17 mouse cellular contexts compared by ENCODE assay signal in genomic region chr12:102223404-102223803, GRCm38 (mm10). TPM values are rescaled to one million over a fixed set of nuclear protein-coding genes. Genes with fewer than 3 reads are reported as not detected.
DNase-seq lines count a peak whose midpoint lies in the region; ATAC-seq and TF ChIP-seq lines count a peak whose summit lies in the region.
"Had no signal": no experiment of that assay in that cellular context is flagged by ENCODE, and none has a peak within 500 bp of the region (broad histone marks: within the 10 kb centered on the region; RNA-seq: fewer than 3 reads in every experiment).

No protein-coding gene starts in this region.

- WGBS in hindbrain, embryonic 12.5 days = 95% methylated on average over 6 of the region's 6 CpGs
- WGBS in hindbrain, postnatal 0 days = 74% methylated on average over 6 of the region's 6 CpGs

- no peaks in the 10 kb centered on the region for H3K4me1 ChIP-seq in hindbrain, embryonic 12.5 days
- no peaks in the 10 kb centered on the region for H3K4me1 ChIP-seq in hindbrain, postnatal 0 days (ENCODE audit: insufficient read depth, low read length)
- H3K4me1 ChIP-seq: forebrain, embryonic 13.5 days; hindbrain, embryonic 13.5 days; liver, embryonic 13.5 days; midbrain, embryonic 10.5 days had no signal

- no peak overlapping the region for H3K4me2 ChIP-seq in hindbrain, embryonic 12.5 days (replicated peaks)
- no peak overlapping the region for H3K4me2 ChIP-seq in hindbrain, postnatal 0 days (ENCODE audit: low read depth, low read length)
- H3K4me2 ChIP-seq: forebrain, embryonic 13.5 days; heart, embryonic 13.5 days; hindbrain, embryonic 13.5 days; liver, embryonic 13.5 days had no signal

- no peak overlapping the region for H3K27ac ChIP-seq in hindbrain, embryonic 12.5 days
- H3K27ac ChIP-seq in hindbrain, postnatal 0 days = no peak overlapping the region
- H3K27ac ChIP-seq: forebrain, embryonic 13.5 days; heart, embryonic 13.5 days; hindbrain, embryonic 13.5 days; liver, embryonic 13.5 days; midbrain, embryonic 10.5 days; stomach, postnatal 0 days had no signal

- H3K36me3 ChIP-seq in hindbrain, embryonic 12.5 days = no peaks in the 10 kb centered on the region
- H3K36me3 ChIP-seq in hindbrain, postnatal 0 days (ENCODE audit: insufficient read depth, low read length) = no peaks in the 10 kb centered on the region
- H3K36me3 ChIP-seq: heart, embryonic 13.5 days; hindbrain, embryonic 13.5 days; liver, embryonic 13.5 days; midbrain, embryonic 10.5 days had no signal

- no peak overlapping the region for H3K4me3 ChIP-seq in hindbrain, embryonic 12.5 days
- H3K4me3 ChIP-seq in hindbrain, postnatal 0 days (ENCODE audit: low read length) = no peak overlapping the region
- H3K4me3 ChIP-seq: forebrain, embryonic 13.5 days; heart, embryonic 13.5 days; hindbrain, embryonic 13.5 days; liver, embryonic 13.5 days; midbrain, embryonic 10.5 days had no signal

- intact Hi-C loops in heart, postnatal 25 days (cut with DNase I) = no loop called here

- ATAC-seq in hindbrain, embryonic 12.5 days (ENCODE audit: low FRiP score) = no peak
- ATAC-seq in hindbrain, postnatal 0 days = no peak
- ATAC-seq: forebrain, embryonic 13.5 days; intestine, embryonic 16.5 days had no signal

- no peaks in the 10 kb centered on the region for H3K9me3 ChIP-seq in hindbrain, embryonic 12.5 days (replicated peaks)
- H3K9me3 ChIP-seq in hindbrain, postnatal 0 days (ENCODE audit: low read length) = no peaks in the 10 kb centered on the region
- H3K9me3 ChIP-seq: forebrain, embryonic 13.5 days; heart, embryonic 13.5 days; hindbrain, embryonic 13.5 days; liver, embryonic 13.5 days; midbrain, embryonic 10.5 days had no signal

- no peak for TF ChIP-seq CTCF in hindbrain, postnatal 0 days (IDR thresholded peaks at IDR 0.05; ENCODE audit: low read depth)

- H3K27me3 ChIP-seq in hindbrain, embryonic 12.5 days = no peaks in the 10 kb centered on the region
- H3K27me3 ChIP-seq in hindbrain, postnatal 0 days (ENCODE audit: insufficient read depth, low read length) = no peaks in the 10 kb centered on the region
- H3K27me3 ChIP-seq: forebrain, embryonic 13.5 days; heart, embryonic 13.5 days; hindbrain, embryonic 13.5 days; liver, embryonic 13.5 days had no signal

- H3K9ac ChIP-seq in hindbrain, embryonic 12.5 days = no peak overlapping the region
- no peak overlapping the region for H3K9ac ChIP-seq in hindbrain, postnatal 0 days (replicated peaks; ENCODE audit: low read length)
- H3K9ac ChIP-seq: forebrain, embryonic 13.5 days; heart, embryonic 13.5 days; hindbrain, embryonic 13.5 days; liver, embryonic 13.5 days had no signal

- DNase-seq in heart, adult 18-20 months = peak; percentile 25 to 42
- DNase-seq in heart, postnatal 25 days (ENCODE audit: low spot score) = no peak
- DNase-seq in brain, adult 2 months (ENCODE audit: low read depth, low spot score) = peak; percentile 90
- DNase-seq in cerebellum, adult 9-10 months = peak; percentile 87
- DNase-seq in layer of hippocampus, adult 9-11 months = peak; percentile 71
- DNase-seq in hindbrain, postnatal 0 days (ENCODE audit: low spot score) = no peak
- DNase-seq: adrenal gland, adult 8-10 months; embryo, embryonic 11 days; liver, embryonic 13.5 days; thymus, postnatal 4 days had no signal

RNA-seq across cellular contexts. Expression of gene Rin3, which starts 59.4 kb away (rescaled TPM):
- total RNA-seq in heart, adult 18-20 months (2021) = 10 to 100 TPM; 28.3 to 29.5 TPM
- total RNA-seq in heart, postnatal 25 days (2021) = 10 to 100 TPM; 14.0 to 17.5 TPM
- polyA plus RNA-seq in hindbrain, embryonic 12.5 days (2016; fragmentation: Nextera tagmentation; extraction: Ambion mirVana) = 6.8 TPM in 2 replicates
- total RNA-seq in hindbrain, postnatal 0 days (2014; rRNA removed) = 2.0 and 3.2 TPM in 2 replicates
- polyA plus RNA-seq in hindbrain, postnatal 0 days (2015; fragmentation: Nextera tagmentation; extraction: Ambion mirVana) = 1.7 and 1.8 TPM in 2 replicates

Comparison
In these comparisons a context has a peak if more than half of its experiments do, and no peak if none do; other contexts are left out.
1. DNase-seq: peak in heart, adult 18-20 months (2 of 2), brain, adult 2 months (single experiment), cerebellum, adult 9-10 months (single experiment) and layer of hippocampus, adult 9-11 months (single experiment); none in heart, postnatal 25 days (single experiment) and hindbrain, postnatal 0 days (single experiment).